Mouse (Mus musculus) right cerebral cortex, adult 18-20 months (tissue): Measurements from ENCODE around the gene Snd1.
"Not testable (repeated sequence)": the region's sequence is repeated elsewhere in the genome, so short reads cannot be mapped to it uniquely, and the experiment has no call there.

ENCODE experiments used
- DNase-seq: peaks from one replicate; pipeline ENCODE4 v3.0.0; 2022; ENCODE audit warnings: mixed read lengths

Gene Snd1

GRCm38 (mm10) chr6:28486471-28486870, 11.5 kb downstream of the Snd1 start:
- DNase-seq = peak; percentile 7

- no peak for DNase-seq
Measured at GRCm38 (mm10) chr6:28486905-28487304, 12.0 kb downstream of the Snd1 start.

GRCm38 (mm10) chr6:28488204-28488851, 13.4 kb downstream of the Snd1 start:
- no peak for DNase-seq

- DNase-seq = no peak
Measured at GRCm38 (mm10) chr6:28490612-28491011, 15.7 kb downstream of the Snd1 start.

- no peak for DNase-seq
Measured at GRCm38 (mm10) chr6:28491198-28491597, 16.3 kb downstream of the Snd1 start.

GRCm38 (mm10) chr6:28497837-28498236, 22.9 kb downstream of the Snd1 start:
- no peak for DNase-seq

- DNase-seq = no peak
Measured at GRCm38 (mm10) chr6:28502576-28502975, 27.6 kb downstream of the Snd1 start.

- no peak for DNase-seq
Measured at GRCm38 (mm10) chr6:28503148-28503547, 28.2 kb downstream of the Snd1 start.

- DNase-seq = no peak
Measured at GRCm38 (mm10) chr6:28504611-28505010, 29.7 kb downstream of the Snd1 start.

GRCm38 (mm10) chr6:28507759-28508158, 32.8 kb downstream of the Snd1 start:
- DNase-seq = no peak

- DNase-seq = no peak
Measured at GRCm38 (mm10) chr6:28514195-28514594, 39.3 kb downstream of the Snd1 start.

GRCm38 (mm10) chr6:28514830-28515350, 40.0 kb downstream of the Snd1 start:
- no peak for DNase-seq

- DNase-seq = no peak
Measured at GRCm38 (mm10) chr6:28516618-28517017, 41.7 kb downstream of the Snd1 start.

GRCm38 (mm10) chr6:28517050-28517449, 42.1 kb downstream of the Snd1 start:
- DNase-seq = no peak

GRCm38 (mm10) chr6:28519426-28519825, 44.5 kb downstream of the Snd1 start:
- no peak for DNase-seq

- DNase-seq = not testable (repeated sequence)
Measured at GRCm38 (mm10) chr6:28520787-28521186, 45.8 kb downstream of the Snd1 start.

- DNase-seq = no peak
Measured at GRCm38 (mm10) chr6:28521416-28521815, 46.5 kb downstream of the Snd1 start.

GRCm38 (mm10) chr6:28525589-28525988, 50.6 kb downstream of the Snd1 start:
- DNase-seq = no peak

- DNase-seq = no peak
Measured at GRCm38 (mm10) chr6:28527459-28527858, 52.5 kb downstream of the Snd1 start.

GRCm38 (mm10) chr6:28528208-28528607, 53.3 kb downstream of the Snd1 start:
- no peak for DNase-seq

- DNase-seq = no peak
Measured at GRCm38 (mm10) chr6:28536464-28536863, 61.5 kb downstream of the Snd1 start.

GRCm38 (mm10) chr6:28537851-28538527, 63.0 kb downstream of the Snd1 start:
- DNase-seq = peak; percentile 81

- peak; percentile 85 for DNase-seq
Measured at GRCm38 (mm10) chr6:28542298-28542701, 67.4 kb downstream of the Snd1 start.

GRCm38 (mm10) chr6:28546943-28547342, 72.0 kb downstream of the Snd1 start:
- no peak for DNase-seq
